Mouse (Mus musculus) embryonic fibroblast, embryonic 13.5 days (primary cell): ENCODE data around the gene Naga. TPM values are rescaled to one million over a fixed set of nuclear protein-coding genes. Genes with fewer than 3 reads are reported as not detected.

Experiments
- H3K27ac ChIP-seq: 2 replicates; pipeline ENCODE4 v1.5.1; 2012; ENCODE audit warnings: low read length, control low read depth, inconsistent platforms; ENCODE audit not compliant: insufficient read depth
- H3K4me1 ChIP-seq: 2 replicates; pipeline ENCODE4 v1.6.1; 2011; ENCODE audit warnings: low read length; ENCODE audit not compliant: control insufficient read depth, insufficient read depth
- H3K4me3 ChIP-seq: 2 replicates; pipeline ENCODE4 v1.5.1; 2011; ENCODE audit warnings: mild to moderate bottlenecking, control low read depth, low read length; ENCODE audit not compliant: insufficient read depth
- CTCF ChIP-seq: IDR thresholded peaks from 2 replicates; pipeline ENCODE4 v1.5.1; 2011; ENCODE audit warnings: mild to moderate bottlenecking, control low read depth, low read length, moderate library complexity, borderline replicate concordance; ENCODE audit not compliant: insufficient read depth
- POLR2A ChIP-seq: IDR thresholded peaks from 2 replicates; pipeline ENCODE4 v1.6.1; 2011; ENCODE audit warnings: low read depth, mild to moderate bottlenecking, control low read depth, low read length, moderate library complexity
- polyA plus RNA-seq: library from polyadenylated mRNA; stranded (reverse); fragments of >200 nt; gene quantifications from 2 replicates; pipeline ENCODE4 v1.2.4, GENCODE M21; 2011; ENCODE audit warnings: low read depth; ENCODE audit not compliant: missing spikeins, insufficient read length

Gene Naga
- polyA plus RNA-seq, 1 experiment: 42.8 TPM

GRCm38 (mm10) chr15:82339634-82340254 lies 1.0 kb upstream of the Naga start:
- no peak overlapping the region for H3K4me3 ChIP-seq
- peaks cover 5% of the 10 kb centered on the region; the same call in 1 of the 2 replicates for H3K4me1 ChIP-seq
- no peak overlapping the region for H3K27ac ChIP-seq
- TF ChIP-seq POLR2A: no peak
- TF ChIP-seq CTCF: no peak

DNA sequence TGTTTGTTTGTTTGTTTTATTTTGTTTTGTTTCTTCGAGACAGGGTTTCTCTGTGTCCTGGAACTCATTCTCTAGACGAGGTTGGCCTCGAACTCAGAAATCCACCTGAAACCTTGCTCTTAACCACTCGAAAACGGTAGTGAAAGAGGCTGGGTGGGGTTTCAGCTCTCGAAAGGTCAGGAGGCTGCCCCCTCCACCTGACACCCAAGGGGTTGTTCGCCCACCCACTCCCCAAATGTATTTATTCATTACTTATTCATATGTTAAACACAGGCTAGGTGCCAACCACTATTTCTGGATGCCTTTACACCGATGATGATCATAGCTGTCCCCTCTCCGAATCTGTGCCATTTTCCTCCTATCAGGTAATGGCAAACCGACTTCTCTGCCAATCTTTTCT lies 425 bp upstream of the Naga start:
- H3K27ac ChIP-seq: no peak overlapping the region
- peaks cover 5% of the 10 kb centered on the region; the same call in 1 of the 2 replicates for H3K4me1 ChIP-seq
- H3K4me3 ChIP-seq: 0 out of 2 replicates have a peak overlapping the region, but pooled peaks have one; percentile 17
- TF ChIP-seq POLR2A: no peak
- TF ChIP-seq CTCF: no peak

GRCm38 (mm10) chr15:82337875-82338274 lies 850 bp downstream of the Naga start:
- Histone ChIP-seq H3K4me1 (peaks cover 5% of the 10 kb centered on the region; the same call in 1 of the 2 replicates), H3K27ac (no peak overlapping the region), H3K4me3 (peak overlapping the region; percentile 61)
- TF ChIP-seq POLR2A (no peak), CTCF (no peak)

GRCm38 (mm10) chr15:82336629-82337028 lies 2.1 kb downstream of the Naga start:
- Histone ChIP-seq H3K27ac (no peak overlapping the region), H3K4me3 (no peak overlapping the region), H3K4me1 (peaks cover 5% of the 10 kb centered on the region; the same call in 1 of the 2 replicates)
- TF ChIP-seq CTCF: no peak
- no peak for TF ChIP-seq POLR2A

GRCm38 (mm10) chr15:82335194-82335593 lies 3.5 kb downstream of the Naga start:
- Histone ChIP-seq H3K27ac (no peak overlapping the region), H3K4me1 (peaks cover 5% of the 10 kb centered on the region; the same call in 1 of the 2 replicates), H3K4me3 (no peak overlapping the region)
- TF ChIP-seq POLR2A: no peak
- no peak for TF ChIP-seq CTCF

DNA sequence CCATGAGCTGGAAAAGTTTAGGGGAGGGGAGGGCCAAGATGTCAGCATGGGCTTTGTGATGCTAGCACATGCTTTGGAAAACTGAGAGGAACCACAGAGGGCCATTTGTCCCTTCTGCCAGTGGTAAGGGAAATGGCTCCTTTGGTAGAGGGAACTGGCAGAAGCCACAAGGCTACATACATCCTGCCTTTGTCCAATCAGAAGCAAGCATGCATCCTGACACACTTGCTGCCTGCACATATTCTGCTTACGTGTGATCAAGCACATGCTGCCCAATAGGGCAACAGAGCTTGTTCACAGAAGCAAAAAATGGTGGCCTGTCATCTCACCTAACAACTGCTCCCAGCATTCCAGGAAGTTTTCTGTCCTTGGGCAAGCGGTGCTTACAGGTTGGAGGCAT lies 13.3 kb downstream of the Naga start:
- no peak for TF ChIP-seq CTCF
- no peak for TF ChIP-seq POLR2A
- Histone ChIP-seq H3K27ac (no peak overlapping the region), H3K4me1 (no peaks in the 10 kb centered on the region), H3K4me3 (no peak overlapping the region)

DNA sequence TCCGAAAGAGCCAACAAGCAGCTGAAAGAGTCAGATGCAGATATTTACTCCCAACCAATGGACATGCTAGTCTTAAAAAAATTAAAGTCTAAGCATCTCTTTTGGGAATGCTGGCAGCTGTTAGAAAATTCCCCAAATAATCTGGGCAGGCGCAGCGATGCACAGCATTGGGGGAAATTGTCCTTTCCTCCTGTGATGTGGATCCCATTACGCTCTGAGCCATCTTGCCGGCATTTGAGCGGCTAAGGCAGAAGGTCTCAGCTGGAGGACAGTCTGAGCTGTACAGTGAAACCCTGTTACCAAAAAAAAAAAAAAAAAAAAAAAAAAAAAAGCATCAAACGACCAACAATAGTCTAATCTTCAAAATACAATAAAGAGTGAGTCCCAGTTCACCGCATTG lies 16.5 kb downstream of the Naga start:
- H3K27ac ChIP-seq: no peak overlapping the region
- TF ChIP-seq CTCF (no peak), POLR2A (no peak)
- H3K4me3 ChIP-seq: no peak overlapping the region
- H3K4me1 ChIP-seq: no peaks in the 10 kb centered on the region

DNA sequence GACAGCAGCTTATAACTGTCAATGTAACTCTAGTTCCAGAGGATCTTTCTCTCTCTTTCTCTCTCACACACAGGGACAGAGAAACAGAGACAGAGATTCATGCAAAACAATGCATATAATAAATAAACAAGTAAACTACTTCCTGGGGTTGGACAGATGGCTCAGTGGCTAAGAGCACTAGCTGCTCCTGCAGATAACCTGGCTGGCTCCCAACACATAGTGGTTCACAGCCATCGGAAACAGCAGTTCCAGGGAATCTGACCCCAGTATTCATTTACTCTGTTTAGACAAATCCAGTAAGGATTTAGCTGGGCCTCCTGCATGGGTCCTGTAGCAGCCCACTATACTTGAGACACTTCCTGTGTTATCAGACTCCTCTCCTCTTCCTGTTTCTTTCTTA lies 19.1 kb downstream of the Naga start:
- no peaks in the 10 kb centered on the region for H3K4me1 ChIP-seq

DNA sequence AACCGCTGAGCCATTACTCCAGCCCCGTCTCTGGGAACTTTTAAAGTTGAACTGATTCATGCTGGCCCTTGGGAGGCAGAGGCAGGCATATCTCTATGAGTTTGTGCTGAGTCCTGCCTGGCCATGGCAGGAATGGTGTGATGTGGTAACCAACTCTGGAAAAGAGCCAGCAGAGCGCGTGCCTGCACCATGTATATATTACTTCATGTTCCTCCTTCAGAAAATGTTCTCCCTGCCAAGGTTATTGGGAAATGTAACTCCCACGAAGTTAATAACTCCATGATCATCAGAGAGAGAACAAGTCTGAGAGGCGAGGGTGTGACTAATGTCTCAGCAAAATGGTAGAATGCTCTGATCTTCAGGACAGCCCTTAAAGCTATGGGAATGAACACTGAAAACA lies 20.9 kb downstream of the Naga start:
- no peaks in the 10 kb centered on the region for H3K4me1 ChIP-seq
- H3K27ac ChIP-seq: no peak overlapping the region
- no peak overlapping the region for H3K4me3 ChIP-seq
- TF ChIP-seq POLR2A: no peak
- TF ChIP-seq CTCF: no peak

More for the DNA sequence above, 19.1 kb downstream of the Naga start:
- Histone ChIP-seq H3K4me3 (no peak overlapping the region), H3K27ac (no peak overlapping the region)
- TF ChIP-seq CTCF (no peak), POLR2A (no peak)

- no peak overlapping the region for H3K27ac ChIP-seq
- no peak for TF ChIP-seq CTCF
- TF ChIP-seq POLR2A: no peak
Measured at GRCm38 (mm10) chr15:82308416-82308815, 30.3 kb downstream of the Naga start.

DNA sequence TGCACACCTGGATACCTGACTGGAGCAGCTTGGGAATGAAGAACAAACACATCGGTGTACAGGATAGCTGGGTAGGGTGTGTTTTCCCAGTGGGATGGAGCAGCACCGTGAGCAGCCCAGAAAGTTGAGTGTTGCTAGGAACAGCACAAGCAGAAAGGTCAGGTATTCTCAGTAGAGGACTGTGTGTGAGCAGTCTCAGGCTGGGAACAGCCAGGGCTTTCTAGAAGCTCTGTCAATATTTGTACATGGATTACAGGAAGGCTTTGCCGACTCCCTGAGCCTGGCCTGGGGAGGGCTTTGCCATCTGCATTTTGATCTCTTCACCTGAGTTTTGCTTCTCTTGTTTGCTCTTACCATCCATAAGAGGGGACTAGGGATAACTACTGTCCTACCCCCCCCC lies 31.6 kb downstream of the Naga start:
- H3K27ac ChIP-seq: no peak overlapping the region
- H3K4me1 ChIP-seq: no peaks in the 10 kb centered on the region
- H3K4me3 ChIP-seq: no peak overlapping the region
- TF ChIP-seq POLR2A (no peak), CTCF (no peak)

More at GRCm38 (mm10) chr15:82308416-82308815, 30.3 kb downstream of the Naga start:
- Histone ChIP-seq H3K4me3 (no peak overlapping the region), H3K4me1 (no peaks in the 10 kb centered on the region)
